Mouse (Mus musculus) liver (tissue): ENCODE measurements around the gene Furin.

Experiments
- DNase-seq: peaks from one replicate; pipeline ENCODE4 v3.0.0-alpha.2; 2020; ENCODE audit warnings: mixed read lengths

The Furin gene

DNA sequence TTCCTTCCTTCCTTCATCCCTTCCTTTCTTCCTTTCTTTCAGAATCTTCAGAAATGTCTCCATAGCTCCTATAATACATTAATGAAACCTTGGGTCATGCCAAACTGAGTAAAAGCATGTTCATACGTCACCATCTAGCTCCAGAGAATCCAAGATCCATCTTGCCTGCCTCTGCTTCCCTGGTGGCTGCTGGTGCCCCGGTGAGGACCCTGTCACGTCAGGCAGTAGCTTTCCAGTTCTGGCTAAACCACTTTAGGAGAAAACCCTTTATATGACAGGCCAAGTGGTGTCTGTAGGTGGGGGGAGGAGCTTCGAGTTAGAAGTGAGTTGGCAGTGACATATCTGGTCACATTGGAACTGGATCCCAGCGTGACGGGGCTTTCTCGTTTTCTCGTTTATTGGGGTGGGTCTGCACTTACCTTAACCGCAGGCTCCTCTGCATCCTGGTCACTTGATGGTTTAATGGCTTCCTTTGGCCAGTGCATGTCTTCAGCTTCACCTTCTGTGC, at the start of gene Furin:
Gene Furin, minus strand, starts transcription at position 249 of the 508 bp plus-strand sequence.
- DNase-seq, result no peak

DNA sequence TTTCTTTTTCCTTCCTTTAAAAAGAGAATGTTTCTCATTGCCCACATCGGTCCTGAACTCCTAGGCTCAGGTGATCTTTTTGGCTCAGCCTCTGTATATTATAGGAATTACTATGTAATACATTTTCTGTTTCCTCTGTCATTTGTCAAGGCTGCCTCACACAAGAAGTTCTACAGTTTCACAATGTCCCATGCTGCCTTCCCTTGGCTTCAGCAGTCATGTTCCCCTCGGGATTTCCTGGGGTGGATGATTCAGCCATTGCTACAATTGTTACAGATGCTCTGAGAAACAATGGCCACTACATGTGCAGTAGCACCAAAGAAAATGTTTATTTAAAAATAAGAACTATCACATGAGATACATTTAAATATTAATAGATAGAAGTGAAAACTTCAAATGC, 49.5 kb upstream of the Furin start:
- no peak for DNase-seq

DNA sequence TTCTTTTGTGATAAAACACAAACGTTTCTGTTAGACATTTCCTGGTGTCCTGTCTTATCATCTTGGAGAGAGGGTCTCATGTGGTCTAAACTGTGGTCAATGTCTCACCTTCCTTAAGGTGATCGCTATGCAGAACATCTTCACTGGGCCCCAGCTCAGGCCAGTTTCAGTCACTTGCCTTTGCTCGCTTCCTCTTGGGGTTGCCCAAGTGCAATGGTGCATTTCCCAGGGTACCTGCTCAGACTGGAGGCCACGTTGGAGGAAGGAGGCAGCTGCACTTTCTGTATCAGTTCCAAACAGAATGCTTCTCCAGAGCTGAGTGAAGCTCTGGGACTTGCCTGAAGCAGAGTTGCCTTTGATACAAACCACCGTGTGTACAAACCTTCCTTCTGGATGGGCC, 48.8 kb upstream of the Furin start:
- no peak for DNase-seq

DNA sequence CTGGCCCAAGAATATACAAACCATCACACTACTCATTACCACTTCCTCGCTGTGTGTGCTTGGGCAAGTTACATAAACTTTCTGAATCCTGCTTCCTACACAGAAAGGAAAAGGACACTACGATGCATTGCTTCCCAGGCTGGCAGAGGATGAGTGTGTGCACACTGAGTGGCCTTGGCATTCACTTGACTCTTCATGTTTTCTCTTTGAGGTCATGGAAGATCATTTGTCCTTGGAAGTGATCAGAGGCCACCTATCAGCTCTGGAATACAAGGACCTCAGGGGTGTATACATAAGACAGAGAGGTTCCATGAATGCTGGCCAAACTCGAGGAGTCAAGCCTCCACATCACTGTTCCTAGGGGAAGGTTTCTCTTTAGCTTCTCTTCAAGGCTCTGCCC, 47.9 kb upstream of the Furin start:
- DNase-seq, result no peak

DNA sequence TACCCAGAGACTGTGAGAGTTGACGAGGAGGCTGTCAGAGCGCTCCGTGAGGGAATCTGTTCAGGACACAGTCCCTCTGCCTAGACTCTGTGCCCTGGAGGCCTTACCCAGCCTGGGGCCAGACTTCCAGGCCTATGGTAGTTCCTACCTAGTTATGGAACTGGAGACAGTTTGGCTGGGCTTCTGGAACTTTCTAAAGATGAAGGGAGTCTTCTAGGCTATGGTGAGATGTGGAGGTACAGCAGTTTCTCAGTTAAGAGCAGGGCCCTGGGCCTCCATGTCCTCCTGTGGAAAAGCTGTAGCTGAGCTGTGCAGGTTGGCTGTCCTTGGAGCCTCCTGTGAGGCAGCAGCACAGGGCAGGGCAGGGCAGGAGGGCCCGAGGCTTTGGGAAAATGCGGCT, 47.0 kb upstream of the Furin start:
- no peak for DNase-seq

DNA sequence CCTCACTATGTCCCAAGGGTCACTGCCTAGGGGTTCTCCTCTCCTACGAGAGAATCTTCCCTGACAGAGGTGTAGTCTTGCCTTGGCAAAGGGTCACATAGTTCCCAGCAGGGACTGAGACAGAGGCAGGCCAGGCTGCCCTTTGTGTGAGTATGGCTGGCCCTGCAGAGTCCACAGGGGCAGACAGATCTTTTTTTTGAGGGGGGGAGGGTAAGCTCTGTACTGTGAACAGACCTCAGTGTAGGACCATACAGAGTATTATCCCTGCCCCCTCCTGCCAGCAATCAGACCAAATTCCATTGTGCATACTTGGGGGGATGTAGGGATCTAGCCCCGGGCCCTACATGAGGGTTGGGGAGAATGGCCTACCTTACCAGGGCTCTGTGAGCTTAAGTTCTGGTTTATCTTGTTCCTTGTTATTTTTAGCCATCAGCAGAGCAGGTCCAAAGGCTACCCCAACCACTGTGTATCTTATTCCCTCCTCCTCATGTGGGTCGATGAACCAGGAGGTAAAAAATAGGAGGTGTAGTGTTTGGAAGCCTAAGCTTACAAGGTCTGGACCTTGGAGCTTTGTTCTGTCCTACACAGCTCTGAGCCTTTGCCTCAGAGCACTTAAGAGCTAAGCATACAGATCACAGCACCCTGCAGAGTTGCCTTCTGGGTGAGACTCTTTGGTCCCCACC, 46.5 kb upstream of the Furin start:
- DNase-seq, result no peak

- DNase-seq, result no peak
Measured at GRCm38 (mm10) chr7:80450354-80450753, 45.1 kb upstream of the Furin start.

DNA sequence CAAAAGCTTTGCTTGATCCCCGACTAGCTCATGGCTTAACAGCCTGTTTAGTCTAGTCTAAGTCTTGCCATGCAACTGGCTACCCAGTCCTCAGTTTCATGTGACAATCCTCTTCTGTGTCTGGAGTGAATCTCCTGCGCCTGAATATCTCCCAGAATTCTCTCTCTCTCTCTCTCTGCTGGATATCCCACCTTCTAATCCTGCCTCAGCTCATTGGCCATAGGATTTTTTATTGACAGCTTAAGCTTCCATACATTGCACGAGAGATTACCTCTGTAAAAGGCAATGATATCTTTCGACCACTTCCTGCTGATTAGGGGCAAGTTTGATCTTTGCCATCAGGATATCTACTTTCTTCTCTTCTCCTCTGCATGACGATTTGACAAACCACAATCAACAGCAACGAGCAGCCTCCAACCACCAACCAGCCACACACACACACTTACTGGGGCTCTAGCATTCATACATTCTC, 44.4 kb upstream of the Furin start:
- no peak for DNase-seq

DNA sequence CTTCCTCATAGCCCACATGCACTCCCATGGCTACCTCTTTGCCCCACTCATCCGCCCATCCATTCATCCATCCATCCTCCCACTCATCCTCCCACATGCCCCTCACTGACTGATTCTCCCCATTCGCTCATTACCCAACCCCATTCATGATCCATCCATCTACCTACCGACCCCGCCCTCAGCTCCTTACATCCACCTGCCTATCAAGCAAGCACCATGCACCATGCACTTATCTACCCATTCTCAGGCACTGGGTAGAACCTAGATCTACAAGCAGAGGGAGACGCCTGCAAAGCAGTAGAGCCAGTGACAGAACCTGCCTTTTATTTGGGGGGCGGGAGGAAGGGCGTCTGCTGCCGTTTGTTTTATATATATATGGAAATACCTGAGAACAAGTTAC, 42.1 kb upstream of the Furin start:
- peak; percentile 66 for DNase-seq

GRCm38 (mm10) chr7:80446221-80446878, 41.1 kb upstream of the Furin start:
- DNase-seq, result no peak

- DNase-seq, result peak; percentile 83
Measured at GRCm38 (mm10) chr7:80445492-80445891, 40.3 kb upstream of the Furin start.

- peak; percentile 59 for DNase-seq
Measured at GRCm38 (mm10) chr7:80444401-80445249, 39.4 kb upstream of the Furin start.

DNA sequence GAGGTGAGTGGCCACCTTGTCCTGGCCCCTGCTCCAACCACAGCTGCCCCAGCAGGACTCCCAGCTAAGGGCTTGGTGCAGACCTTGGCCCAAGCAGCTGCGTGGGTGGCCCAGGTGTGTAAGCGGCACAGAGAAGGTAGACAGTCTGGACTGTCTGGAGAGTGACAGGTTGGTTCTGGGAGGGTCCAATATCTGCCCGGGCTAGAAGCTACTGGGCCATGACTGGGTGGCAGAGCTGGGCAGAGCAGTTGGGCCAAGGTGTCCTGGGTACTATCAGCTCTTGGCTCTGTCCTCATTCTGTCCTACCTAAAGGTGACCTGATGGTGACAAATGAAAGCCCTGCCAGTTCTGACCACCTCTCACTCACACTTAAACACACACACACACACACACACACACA, 37.9 kb upstream of the Furin start:
- no peak for DNase-seq

DNA sequence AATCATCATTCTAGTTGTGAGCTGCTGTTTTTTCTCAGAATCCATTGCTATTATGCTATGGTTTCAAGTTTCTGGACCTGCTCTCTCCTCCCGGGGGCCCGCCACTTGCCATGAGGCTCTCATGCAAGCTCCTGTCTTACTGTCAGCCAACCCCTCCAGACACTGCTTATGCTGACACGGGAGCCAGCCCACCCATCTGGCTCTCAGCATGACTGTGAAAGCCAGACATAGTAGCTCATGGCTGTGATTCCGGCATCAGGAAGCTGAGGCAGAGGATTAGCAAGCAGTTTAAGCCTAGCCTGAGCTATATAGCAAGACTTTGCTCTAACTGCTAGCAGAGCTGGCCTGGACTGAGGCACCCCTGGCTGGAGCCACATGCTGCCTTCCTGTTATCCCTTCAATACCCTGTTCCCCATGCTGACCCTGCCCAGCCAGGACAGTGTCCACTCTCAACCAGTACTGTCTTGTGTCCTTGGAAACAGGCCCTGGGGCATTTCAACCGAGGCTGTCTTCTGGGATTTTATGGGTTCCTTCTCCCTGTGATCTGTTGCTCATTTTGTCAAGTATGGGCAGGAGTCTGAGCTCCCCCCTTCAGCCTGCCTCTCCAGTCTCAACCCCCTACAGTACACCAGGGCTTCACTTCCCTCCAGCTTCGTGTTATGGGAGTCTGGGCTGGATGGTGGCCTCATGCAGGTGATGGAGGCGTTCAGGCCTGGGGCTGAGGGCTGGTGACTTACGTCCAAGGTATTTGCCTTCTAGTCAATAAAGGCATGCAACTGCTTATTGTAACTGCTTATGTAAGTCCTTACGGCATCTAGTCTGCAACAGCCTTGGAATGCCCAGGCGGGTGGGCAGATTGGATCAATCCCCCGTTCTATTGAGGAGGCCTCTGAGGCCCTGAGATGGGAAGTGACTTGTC, 37.0 kb upstream of the Furin start:
- no peak for DNase-seq

GRCm38 (mm10) chr7:80440685-80441084, 35.4 kb upstream of the Furin start:
- no peak for DNase-seq

GRCm38 (mm10) chr7:80439789-80440488, 34.7 kb upstream of the Furin start:
- DNase-seq, result no peak

- no peak for DNase-seq
Measured at GRCm38 (mm10) chr7:80439032-80439760, 34.0 kb upstream of the Furin start.

DNA sequence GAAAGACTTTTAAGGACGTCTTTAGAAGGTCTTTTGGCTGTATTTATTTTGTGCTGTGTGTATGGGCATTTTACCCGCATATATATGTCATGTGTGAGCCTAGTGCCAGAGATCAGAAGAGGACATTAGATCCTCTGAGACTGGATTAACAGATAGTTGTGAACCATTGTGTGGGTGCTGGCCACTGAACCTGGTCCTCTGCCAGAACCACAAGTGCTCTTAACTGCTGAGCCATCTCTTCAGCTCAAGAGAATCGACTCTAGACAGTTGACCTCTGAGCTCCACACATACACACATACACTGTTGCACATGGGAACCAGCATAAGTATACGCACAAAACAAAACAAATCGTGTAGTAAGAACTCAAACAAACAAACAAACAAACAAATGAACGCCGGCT, 31.3 kb upstream of the Furin start:
- no peak for DNase-seq

DNA sequence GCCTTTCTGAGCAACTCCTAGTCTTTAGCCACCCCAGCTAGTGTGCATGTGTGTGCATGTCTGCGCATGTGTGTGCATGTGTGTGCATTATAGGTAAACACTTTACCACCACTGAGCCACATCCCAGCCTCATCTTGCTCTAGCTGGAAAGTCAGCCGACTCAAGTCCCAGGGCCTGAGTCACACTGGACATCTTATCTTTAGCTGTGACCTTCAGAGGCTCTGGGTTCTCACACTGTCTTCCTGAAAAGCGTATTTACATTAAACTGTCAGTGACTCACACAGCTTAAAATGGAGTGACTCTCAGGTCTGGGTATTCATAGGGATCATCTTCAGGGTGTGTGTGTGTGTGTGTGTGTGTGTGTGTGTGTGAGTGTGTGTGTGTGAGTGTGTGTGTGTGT, 30.4 kb upstream of the Furin start:
- no peak for DNase-seq

DNA sequence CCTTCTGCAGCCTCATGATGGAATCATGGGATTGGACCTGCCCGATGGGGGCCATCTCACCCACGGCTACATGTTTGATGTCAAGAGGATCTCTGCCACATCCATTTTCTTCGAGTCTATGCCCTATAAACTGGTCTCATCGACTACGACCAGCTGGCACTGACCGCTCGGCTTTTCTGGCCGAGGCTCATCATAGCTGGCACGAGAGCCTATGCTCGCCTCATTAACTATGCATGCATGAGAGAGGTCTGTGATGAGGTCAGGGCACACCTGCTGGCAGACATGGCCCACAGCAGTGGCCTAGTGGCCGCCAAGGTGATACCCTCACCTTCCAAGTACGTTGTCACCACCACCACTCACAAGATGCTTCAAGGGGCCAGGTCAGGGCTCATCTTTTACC, 24.4 kb upstream of the Furin start:
- no peak for DNase-seq

DNA sequence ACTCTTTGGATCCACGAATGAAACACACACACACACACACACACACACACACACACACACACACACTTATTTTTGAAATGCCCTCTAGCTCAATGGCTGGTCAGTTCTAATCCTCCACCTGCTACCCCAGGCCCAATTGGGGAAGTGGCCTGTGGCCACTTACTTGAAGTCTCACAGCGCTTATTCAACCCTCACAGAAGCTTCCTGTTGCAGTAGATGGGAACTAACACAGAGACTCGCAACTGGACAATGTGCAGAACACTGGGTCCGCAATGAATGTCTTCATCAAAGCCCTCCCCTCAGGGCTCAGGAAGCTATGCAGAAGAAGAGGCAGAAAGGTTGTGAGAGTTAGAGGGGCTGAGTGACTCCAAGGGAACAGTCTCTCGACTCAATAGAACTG, 22.5 kb upstream of the Furin start:
- DNase-seq, result no peak
